Mouse (Mus musculus) neural tube, postnatal 0 days (tissue): ENCODE data around the gene Lhfpl3. TPM values are rescaled to one million over a fixed set of nuclear protein-coding genes. Genes with fewer than 3 reads are reported as not detected.

Source experiments
- microRNA-seq: library from miRNA; unstranded; fragments of <30 nt; microRNA quantifications from one replicate; pipeline ENCODE4, GENCODE M21; 2016
- polyA plus RNA-seq: library from polyadenylated mRNA; unstranded; fragments of >200 nt; fragmentation: Nextera tagmentation; extraction: Ambion mirVana; gene quantifications from 2 replicates; pipeline ENCODE4 v1.2.1, GENCODE M21; 2015

Lhfpl3 gene
- polyA plus RNA-seq: 49.0 and 55.4 TPM in 2 replicates

GRCm38 (mm10) chr5:22745885-22746532 lies at the start of gene Lhfpl3:
Gene Lhfpl3, plus strand, starts transcription at chr5:22746059.

Small RNA genes lying within 50 kb of the gene (microRNA-seq; reads per million reads assigned to microRNA genes)
- gene Gm28022 (not detected), gene Gm44363 (not detected)

Other genes starting within 250 kb of the Lhfpl3 start
- gene Orc5, start 195.6 kb upstream of the Lhfpl3 start, polyA plus RNA-seq: 34.2 and 36.5 TPM in 2 replicates